Mouse (Mus musculus) spleen, adult 10 weeks (tissue): ENCODE measurements around the gene Chchd4. TPM values are rescaled to one million over a fixed set of nuclear protein-coding genes. Genes with fewer than 3 reads are reported as not detected.

ENCODE experiments used
- polyA plus RNA-seq: library from polyadenylated mRNA; stranded (reverse); fragments of 350-450 nt; fragmentation: Illumina TruSeq; extraction: RNeasy Lipid Tissue Mini Kit (QIAGEN cat#74804); gene quantifications from one replicate; pipeline ENCODE4 v1.2.3, GENCODE M21; 2015; ENCODE audit warnings: low replicate concordance; ENCODE audit not compliant: insufficient read depth

Chchd4 gene
- 8.9 TPM for polyA plus RNA-seq

GRCm38 (mm10) chr6:91472868-91473804 is at the start of gene Chchd4, which contains the start of gene Tmem43:
TSS of gene Chchd4 (minus strand) at chr6:91473546.
TSS of gene Tmem43 (plus strand) at chr6:91473703.

GRCm38 (mm10) chr6:91515545-91516449 is 42.5 kb upstream of the Chchd4 start, which contains the start of the genes Xpc and Lsm3:
TSS of gene Xpc (minus strand) at chr6:91515888.
TSS of gene Lsm3 (plus strand) at chr6:91515928.

Other genes with a start within 250 kb of the Chchd4 start
- gene Wnt7a, start 62.2 kb downstream of the Chchd4 start, polyA plus RNA-seq = 0.50 TPM
- gene Tmem43, start 157 bp upstream of the Chchd4 start, polyA plus RNA-seq = 29.4 TPM
- 14.7 TPM for gene Xpc, start 42.3 kb upstream of the Chchd4 start, polyA plus RNA-seq
- 132 TPM for gene Lsm3, start 42.4 kb upstream of the Chchd4 start, polyA plus RNA-seq
- gene Slc6a6, start 210.5 kb upstream of the Chchd4 start, polyA plus RNA-seq = 63.8 TPM